Mouse (Mus musculus): ENCODE data around the gene Ppp1r13b.

DNA sequence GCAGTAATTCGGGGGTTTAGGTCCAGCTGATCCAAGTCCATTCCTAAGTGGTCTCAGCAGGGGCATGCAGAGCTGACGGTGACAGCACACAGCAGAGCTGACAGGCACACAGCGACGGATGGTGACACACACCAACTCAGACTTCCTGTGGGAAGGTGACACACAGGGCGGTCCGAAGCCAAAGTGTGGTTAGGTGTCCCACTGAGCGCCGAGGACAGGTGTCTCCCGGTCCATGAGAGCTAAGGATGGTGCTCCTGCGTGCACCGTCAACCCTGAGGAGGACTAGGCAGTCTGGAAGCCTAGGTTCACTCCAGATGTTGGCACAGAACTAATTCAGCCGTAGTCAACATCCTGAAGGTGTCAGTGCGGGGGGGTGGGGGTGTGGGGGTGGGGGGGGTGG is 95.8 kb downstream of the Ppp1r13b start:
- TF ChIP-seq CTCF (IDR thresholded peaks at IDR 0.05 in 2 of 3, conservative IDR thresholded peaks at IDR 0.05 in 1 of 3; ENCODE audit: control insufficient read depth in 1 of 3, insufficient read depth in 1 of 3, low read depth in 2 of 3, low read length in 3 of 3, poor library complexity in 1 of 3, severe bottlenecking in 1 of 3) (no peak), SMC3 (IDR thresholded peaks at IDR 0.05; ENCODE audit: low read depth, low read length) (no peak), E2F4 (IDR thresholded peaks at IDR 0.05; ENCODE audit: borderline replicate concordance, low read depth, low read length) (no peak), ZNF384 (IDR thresholded peaks at IDR 0.05; ENCODE audit: low read depth, low read length) (no peak), MAX (IDR thresholded peaks at IDR 0.05; ENCODE audit: low read length) (no peak), POLR2A (IDR thresholded peaks at IDR 0.05; ENCODE audit: control insufficient read depth in 1 of 2, insufficient read depth in 1 of 2, low read depth in 1 of 2, low read length in 2 of 2, poor library complexity in 1 of 2) (no peak), USF2 (IDR thresholded peaks at IDR 0.05; ENCODE audit: borderline replicate concordance in 1 of 2, insufficient read depth in 1 of 2, low read depth in 1 of 2, low read length in 2 of 2) (no peak), TCF12 (IDR thresholded peaks at IDR 0.05; ENCODE audit: low read depth, low read length) (no peak), POLR2AphosphoS2 (IDR thresholded peaks at IDR 0.05; ENCODE audit: low read length) (no peak), RAD21 (IDR thresholded peaks at IDR 0.05; ENCODE audit: low read depth, low read length) (no peak)

All from MEL (cell line).